Mouse (Mus musculus) hindbrain, embryonic 15.5 days (tissue): ENCODE measurements around the gene Btbd35f8. TPM values are rescaled to one million over a fixed set of nuclear protein-coding genes. Genes with fewer than 3 reads are reported as not detected.
"Not testable (repeated sequence)": the region's sequence is repeated elsewhere in the genome, so short reads cannot be mapped to it uniquely, and the experiment has no call there.

Experiments
- ATAC-seq: fragments of 200-750 bp; cut with Nextera tagmentation; 2 replicates; pipeline ENCODE4 v1.8.0; 2017; ENCODE audit warnings: low read depth, moderate number of reproducible peaks, moderate TSS enrichment; ENCODE audit not compliant: low FRiP score
- H3K27ac ChIP-seq: fragments of 300-500 bp; sonication (generic); replicated peaks from 2 replicates; pipeline ENCODE4 v1.5.1; 2015; ENCODE audit warnings: mild to moderate bottlenecking, inconsistent platforms
- H3K27me3 ChIP-seq: fragments of 300-500 bp; sonication (generic); 2 replicates; pipeline ENCODE4 v1.6.1; 2015; ENCODE audit warnings: control low read depth, inconsistent platforms
- H3K36me3 ChIP-seq: fragments of 300-500 bp; sonication (generic); 2 replicates; pipeline ENCODE4 v1.6.1; 2015; ENCODE audit warnings: control low read depth, inconsistent platforms
- H3K4me1 ChIP-seq: fragments of 300-500 bp; sonication (generic); replicated peaks from 2 replicates; pipeline ENCODE4 v1.6.1; 2015; ENCODE audit warnings: control low read depth, inconsistent platforms
- H3K4me2 ChIP-seq: fragments of 300-500 bp; sonication (generic); 2 replicates; pipeline ENCODE4 v1.6.1; 2015; ENCODE audit warnings: moderate library complexity, mild to moderate bottlenecking, inconsistent platforms
- H3K4me3 ChIP-seq: fragments of 300-500 bp; sonication (generic); 2 replicates; pipeline ENCODE4 v1.5.1; 2015; ENCODE audit warnings: mild to moderate bottlenecking, inconsistent platforms
- H3K9ac ChIP-seq: fragments of 300-500 bp; sonication (generic); 2 replicates; pipeline ENCODE4 v1.6.1; 2015; ENCODE audit warnings: inconsistent platforms
- H3K9me3 ChIP-seq: fragments of 300-500 bp; sonication (generic); 2 replicates; pipeline ENCODE4 v1.6.1; 2016; ENCODE audit warnings: control low read depth, inconsistent platforms
- WGBS: fragments of 180-500 bp; shearing (Covaris S2); methylation state at CpG from one replicate; pipeline ENCODE4 v1.1.7; 2015; 5-methylcytosine and 5-hydroxymethylcytosine counted together
- polyA plus RNA-seq: library from polyadenylated mRNA; unstranded; fragments of >200 nt; fragmentation: Nextera tagmentation; extraction: Ambion mirVana; gene quantifications from 2 replicates; pipeline ENCODE4 v1.2.1, GENCODE M21; 2015

Gene Btbd35f8
- polyA plus RNA-seq, result not detected in 2 replicates

DNA sequence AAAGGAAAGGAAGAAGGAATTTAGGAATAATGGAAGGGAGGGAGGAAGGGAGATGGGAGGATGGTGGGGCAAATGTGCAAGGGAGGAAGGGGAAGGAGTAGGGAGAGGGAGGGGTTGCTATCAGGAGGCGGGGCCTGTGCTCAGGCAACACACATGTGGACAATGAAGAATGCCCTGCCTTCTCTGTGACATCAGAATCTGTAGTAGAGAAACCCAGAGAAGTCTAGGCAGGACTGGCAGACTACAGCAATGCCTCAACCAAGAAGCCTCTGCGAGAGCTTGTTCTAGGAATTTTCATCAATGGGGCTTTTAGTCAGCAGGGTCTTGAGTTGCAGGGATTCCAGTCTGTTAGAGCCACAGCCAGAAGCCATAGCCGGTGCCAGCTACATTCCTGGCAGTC is at the start of gene Btbd35f8:
Gene Btbd35f8, plus strand, starts transcription at position 301 of the 400 bp plus-strand sequence.
- H3K9ac ChIP-seq, H3K27ac ChIP-seq, H3K9me3 ChIP-seq, H3K36me3 ChIP-seq, H3K27me3 ChIP-seq, ATAC-seq, H3K4me2 ChIP-seq, H3K4me1 ChIP-seq, H3K4me3 ChIP-seq: not testable (repeated sequence)
- no CpG with 5 or more reads among the region's 3 CpGs for WGBS

Other genes with a start within 250 kb of the Btbd35f8 start
- gene Spin2g, start 211.8 kb upstream of the Btbd35f8 start, polyA plus RNA-seq, result not detected in 2 replicates